Mouse (Mus musculus): ENCODE data around the gene Gm49380. TPM values are rescaled to one million over a fixed set of nuclear protein-coding genes. Genes with fewer than 3 reads are reported as not detected.
A peak's percentile ranks its signal among the peaks of the same experiment; 100 is the strongest.

Gene Gm49380
- total RNA-seq, 4 experiments from 2014 or later, result 0.67 to 0.78 TPM; not detected in 2

GRCm38 (mm10) chr9:44075996-44076763 lies 37.1 kb downstream of the Gm49380 start:
- no peak for DNase-seq (ENCODE audit: low spot score in 2 of 2)

GRCm38 (mm10) chr9:44075276-44075995 lies 37.9 kb downstream of the Gm49380 start:
- DNase-seq (ENCODE audit: low spot score in 2 of 2), result no peak

GRCm38 (mm10) chr9:44074395-44075275 lies 38.7 kb downstream of the Gm49380 start:
- DNase-seq (ENCODE audit: low spot score in 2 of 2), result no peak

GRCm38 (mm10) chr9:44073115-44073514 lies 40.2 kb downstream of the Gm49380 start:
- DNase-seq (ENCODE audit: low spot score in 2 of 2), result no peak

- DNase-seq (ENCODE audit: low spot score in 2 of 2), result no peak
Measured at GRCm38 (mm10) chr9:44072599-44072915, 40.7 kb downstream of the Gm49380 start.

GRCm38 (mm10) chr9:44071914-44072598 lies 41.2 kb downstream of the Gm49380 start:
- no peak for DNase-seq (ENCODE audit: low spot score in 2 of 2)

GRCm38 (mm10) chr9:44070844-44071231 lies 42.5 kb downstream of the Gm49380 start:
- DNase-seq (ENCODE audit: low spot score in 2 of 2), result no peak

GRCm38 (mm10) chr9:44070113-44070843 lies 43.0 kb downstream of the Gm49380 start:
- DNase-seq (ENCODE audit: low spot score in 2 of 2), result peak in 1 of 2 experiments; percentile 10

- DNase-seq (ENCODE audit: low spot score in 2 of 2), result no peak
Measured at GRCm38 (mm10) chr9:44069252-44069651, 44.0 kb downstream of the Gm49380 start.

GRCm38 (mm10) chr9:44067960-44068330 lies 45.4 kb downstream of the Gm49380 start:
- DNase-seq (ENCODE audit: low spot score in 2 of 2), result no peak

GRCm38 (mm10) chr9:44067241-44067959 lies 45.9 kb downstream of the Gm49380 start:
- DNase-seq (ENCODE audit: low spot score in 2 of 2), result no peak

- DNase-seq (ENCODE audit: low spot score in 2 of 2), result peak; percentile 99
Measured at GRCm38 (mm10) chr9:44066785-44067225, 46.5 kb downstream of the Gm49380 start, which contains the start of gene Usp2. Usp2 (plus strand) TSS chr9:44067021.

- no peak for DNase-seq (ENCODE audit: low spot score in 2 of 2)
Measured at GRCm38 (mm10) chr9:44065177-44065576, 48.1 kb downstream of the Gm49380 start.

GRCm38 (mm10) chr9:44058606-44059005 lies 54.7 kb downstream of the Gm49380 start:
- no peak for DNase-seq (ENCODE audit: low spot score in 2 of 2)

GRCm38 (mm10) chr9:44053936-44054335 lies 59.4 kb downstream of the Gm49380 start:
- no peak for DNase-seq (ENCODE audit: low spot score in 2 of 2)

GRCm38 (mm10) chr9:44052855-44053254 lies 60.4 kb downstream of the Gm49380 start:
- no peak for DNase-seq (ENCODE audit: low spot score in 2 of 2)

GRCm38 (mm10) chr9:44049381-44050165 lies 63.7 kb downstream of the Gm49380 start:
- no peak for DNase-seq (ENCODE audit: low spot score in 2 of 2)

- peak in 1 of 2 experiments; percentile 49 for DNase-seq (ENCODE audit: low spot score in 2 of 2)
Measured at GRCm38 (mm10) chr9:44048541-44049380, 64.5 kb downstream of the Gm49380 start.

All from left cerebral cortex, adult 8-10 months (tissue).